Mouse (Mus musculus) heart, embryonic 11.5 days (tissue): ENCODE data around the gene Hexdc. TPM values are rescaled to one million over a fixed set of nuclear protein-coding genes. Genes with fewer than 3 reads are reported as not detected.
A peak's percentile ranks its signal among the peaks of the same experiment; 100 is the strongest.

Experiments used
- ATAC-seq: fragments of 200-750 bp; cut with Nextera tagmentation; replicated peaks from 2 replicates; pipeline ENCODE4 v1.8.0; 2017; ENCODE audit warnings: moderate library complexity; ENCODE audit not compliant: insufficient number of reproducible peaks, low FRiP score, low TSS enrichment
- H3K27ac ChIP-seq: fragments of 300-500 bp; sonication (generic); 2 replicates; pipeline ENCODE4 v1.5.1; 2014; ENCODE audit warnings: mild to moderate bottlenecking, low read depth, low read length
- H3K27me3 ChIP-seq: fragments of 300-500 bp; sonication (generic); 2 replicates; pipeline ENCODE4 v1.6.1; 2014; ENCODE audit warnings: mild to moderate bottlenecking, low read length, mixed read lengths; ENCODE audit not compliant: control insufficient read depth, insufficient read depth
- H3K36me3 ChIP-seq: fragments of 300-500 bp; sonication (generic); 2 replicates; pipeline ENCODE4 v1.6.1; 2014; ENCODE audit warnings: mild to moderate bottlenecking, low read length, moderate library complexity, mixed read lengths; ENCODE audit not compliant: control insufficient read depth, insufficient read depth
- H3K4me1 ChIP-seq: fragments of 300-500 bp; sonication (generic); 2 replicates; pipeline ENCODE4 v1.6.1; 2014; ENCODE audit warnings: low read length; ENCODE audit not compliant: control insufficient read depth, insufficient read depth
- H3K4me2 ChIP-seq: fragments of 300-500 bp; sonication (generic); 2 replicates; pipeline ENCODE4 v1.6.1; 2014; ENCODE audit warnings: mild to moderate bottlenecking, moderate library complexity
- H3K4me3 ChIP-seq: fragments of 300-500 bp; sonication (generic); 2 replicates; pipeline ENCODE4 v1.5.1; 2014; ENCODE audit warnings: low read depth, low read length
- H3K9ac ChIP-seq: fragments of 300-500 bp; sonication (generic); 2 replicates; pipeline ENCODE4 v1.6.1; 2014; ENCODE audit warnings: mild to moderate bottlenecking, low read depth, low read length, moderate library complexity
- H3K9me3 ChIP-seq: fragments of 300-500 bp; sonication (generic); replicated peaks from 2 replicates; pipeline ENCODE4 v1.6.1; 2016; ENCODE audit warnings: low read length; ENCODE audit not compliant: control insufficient read depth
- WGBS: fragments of 180-500 bp; shearing (Covaris S2); extraction: QIAGEN DNeasy Blood & Tissue Kit; methylation state at CpG from one replicate; pipeline ENCODE4 v1.1.7; 2014; ENCODE audit not compliant: insufficient replicate concordance; 5-methylcytosine and 5-hydroxymethylcytosine counted together
- polyA plus RNA-seq: library from polyadenylated mRNA; unstranded; fragments of >200 nt; fragmentation: Nextera tagmentation; extraction: Ambion mirVana; gene quantifications from 2 replicates; pipeline ENCODE4 v1.2.1, GENCODE M21; 2014

The Hexdc gene
- polyA plus RNA-seq, 1 experiment from 2014 or later = 6.2 TPM

- Histone ChIP-seq H3K27ac (no peak overlapping the region), H3K4me3 (no peak overlapping the region), H3K4me2 (no peak overlapping the region), H3K9me3 (no peaks in the 10 kb centered on the region), H3K9ac (no peak overlapping the region), H3K4me1 (no peaks in the 10 kb centered on the region), H3K36me3 (no peaks in the 10 kb centered on the region), H3K27me3 (no peaks in the 10 kb centered on the region)
- ATAC-seq = 0 out of 2 replicates have a peak, but pooled peaks have one; percentile 18
- WGBS = 49% methylated on average over 12 of the region's 12 CpGs
Observed at GRCm38 (mm10) chr11:121176285-121177270, 27.7 kb upstream of the Hexdc start.

GRCm38 (mm10) chr11:121189681-121190080 is 14.6 kb upstream of the Hexdc start:
- WGBS = 82% methylated on average over 3 of the region's 3 CpGs

DNA sequence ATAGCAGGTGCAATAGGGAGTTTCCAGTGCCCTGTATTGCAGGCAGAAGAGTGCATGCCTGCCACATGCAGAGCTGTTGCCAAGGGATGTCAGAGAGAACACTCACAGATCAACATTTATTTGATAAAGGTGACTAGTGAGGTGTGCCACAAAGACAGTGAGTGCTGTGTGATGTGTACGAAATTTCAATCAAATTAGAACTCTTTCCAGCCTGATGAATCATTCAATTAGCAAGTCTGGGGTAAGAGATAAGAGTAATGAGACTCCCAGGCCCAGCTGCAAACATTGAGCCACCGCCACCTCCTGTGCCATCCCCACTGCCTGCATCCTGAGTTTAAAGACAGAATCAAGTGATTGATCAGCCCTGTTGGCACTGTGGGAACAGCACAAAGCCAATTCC is 11.5 kb upstream of the Hexdc start:
- 62% methylated on average over 2 of the region's 2 CpGs for WGBS
- H3K9ac ChIP-seq = no peak overlapping the region
- no peak for ATAC-seq

More at GRCm38 (mm10) chr11:121189681-121190080, 14.6 kb upstream of the Hexdc start:
- no peak for ATAC-seq
- H3K4me2 ChIP-seq = no peak overlapping the region
- H3K4me3 ChIP-seq = no peak overlapping the region
- peaks cover 3% of the 10 kb centered on the region; the same call in 1 of the 2 replicates for H3K36me3 ChIP-seq
- H3K9ac ChIP-seq = no peak overlapping the region
- no peaks in the 10 kb centered on the region for H3K9me3 ChIP-seq
- no peaks in the 10 kb centered on the region for H3K4me1 ChIP-seq
- H3K27ac ChIP-seq = no peak overlapping the region
- H3K27me3 ChIP-seq = no peaks in the 10 kb centered on the region

DNA sequence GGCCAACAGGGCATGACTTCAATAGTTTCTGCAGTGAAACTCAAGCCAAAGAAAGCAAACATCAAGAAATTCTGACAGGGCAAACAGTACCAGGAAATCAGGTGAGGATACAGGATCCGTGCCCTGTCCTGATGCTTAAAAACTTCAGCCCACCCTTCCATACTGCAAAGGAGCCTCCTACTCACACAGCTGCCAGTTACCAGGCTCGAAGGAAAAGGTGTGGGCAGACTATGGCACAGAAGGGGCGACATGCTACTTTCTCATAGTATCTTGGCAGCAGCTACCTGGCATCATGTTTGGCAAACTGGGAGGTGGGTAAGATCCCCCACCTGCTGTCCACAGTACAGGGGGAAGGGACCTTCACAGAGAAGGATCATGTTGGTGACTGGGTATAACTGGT is 10.8 kb upstream of the Hexdc start:
- no peak for ATAC-seq
- H3K36me3 ChIP-seq = no peaks in the 10 kb centered on the region
- H3K27ac ChIP-seq = no peak overlapping the region
- H3K4me3 ChIP-seq = no peak overlapping the region
- no peaks in the 10 kb centered on the region for H3K4me1 ChIP-seq
- H3K9me3 ChIP-seq = no peaks in the 10 kb centered on the region
- no peak overlapping the region for H3K4me2 ChIP-seq
- no peaks in the 10 kb centered on the region for H3K27me3 ChIP-seq
- H3K9ac ChIP-seq = no peak overlapping the region
- 67% methylated on average over 3 of the region's 3 CpGs for WGBS

More for the DNA sequence above, 11.5 kb upstream of the Hexdc start:
- H3K9me3 ChIP-seq = no peaks in the 10 kb centered on the region
- no peak overlapping the region for H3K27ac ChIP-seq
- no peaks in the 10 kb centered on the region for H3K36me3 ChIP-seq
- H3K4me2 ChIP-seq = no peak overlapping the region
- no peaks in the 10 kb centered on the region for H3K4me1 ChIP-seq
- H3K4me3 ChIP-seq = no peak overlapping the region
- no peaks in the 10 kb centered on the region for H3K27me3 ChIP-seq

- H3K36me3 ChIP-seq = no peaks in the 10 kb centered on the region
- H3K9ac ChIP-seq = no peak overlapping the region
- no peak for ATAC-seq
- H3K9me3 ChIP-seq = no peaks in the 10 kb centered on the region
- no peak overlapping the region for H3K27ac ChIP-seq
- H3K27me3 ChIP-seq = no peaks in the 10 kb centered on the region
- H3K4me2 ChIP-seq = no peak overlapping the region
- H3K4me3 ChIP-seq = no peak overlapping the region
- 38% methylated on average over 2 of the region's 2 CpGs for WGBS
- peaks cover 1% of the 10 kb centered on the region for H3K4me1 ChIP-seq
Observed at GRCm38 (mm10) chr11:121198622-121199021, 5.6 kb upstream of the Hexdc start.

- H3K9me3 ChIP-seq = no peaks in the 10 kb centered on the region
- 78% methylated on average over 4 of the region's 4 CpGs for WGBS
- no peak overlapping the region for H3K4me3 ChIP-seq
- H3K9ac ChIP-seq = no peak overlapping the region
- no peak overlapping the region for H3K27ac ChIP-seq
- ATAC-seq = no peak
- H3K4me1 ChIP-seq = peaks cover 5% of the 10 kb centered on the region
- H3K27me3 ChIP-seq = no peaks in the 10 kb centered on the region
- no peak overlapping the region for H3K4me2 ChIP-seq
- no peaks in the 10 kb centered on the region for H3K36me3 ChIP-seq
Observed at GRCm38 (mm10) chr11:121199851-121200250, 4.4 kb upstream of the Hexdc start.

DNA sequence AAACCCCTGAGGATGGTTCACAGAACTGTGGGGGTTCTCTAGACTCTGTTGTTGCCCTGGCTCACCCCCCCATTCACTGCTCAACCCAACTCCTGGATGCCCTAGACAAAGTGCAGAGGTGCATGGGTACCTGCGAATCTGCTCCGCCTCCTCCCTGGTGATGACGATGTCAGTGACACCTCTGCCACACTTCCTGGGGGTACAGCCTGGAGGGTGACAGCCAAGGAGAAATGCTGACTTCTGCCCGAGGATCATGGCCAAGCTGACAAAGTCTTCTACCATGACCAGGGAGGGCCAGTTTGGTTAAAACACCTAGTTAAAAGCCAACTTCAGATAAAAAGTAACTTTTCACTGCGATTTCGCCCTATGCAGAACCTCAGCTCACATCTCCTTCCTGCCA is 3.5 kb upstream of the Hexdc start:
- H3K4me2 ChIP-seq = no peak overlapping the region
- H3K27ac ChIP-seq = no peak overlapping the region
- no peak overlapping the region for H3K9ac ChIP-seq
- no peak overlapping the region for H3K4me3 ChIP-seq
- ATAC-seq = no peak
- H3K27me3 ChIP-seq = no peaks in the 10 kb centered on the region
- WGBS = 81% methylated on average over 6 of the region's 6 CpGs
- H3K4me1 ChIP-seq = peaks cover 5% of the 10 kb centered on the region
- no peaks in the 10 kb centered on the region for H3K36me3 ChIP-seq
- H3K9me3 ChIP-seq = no peaks in the 10 kb centered on the region

DNA sequence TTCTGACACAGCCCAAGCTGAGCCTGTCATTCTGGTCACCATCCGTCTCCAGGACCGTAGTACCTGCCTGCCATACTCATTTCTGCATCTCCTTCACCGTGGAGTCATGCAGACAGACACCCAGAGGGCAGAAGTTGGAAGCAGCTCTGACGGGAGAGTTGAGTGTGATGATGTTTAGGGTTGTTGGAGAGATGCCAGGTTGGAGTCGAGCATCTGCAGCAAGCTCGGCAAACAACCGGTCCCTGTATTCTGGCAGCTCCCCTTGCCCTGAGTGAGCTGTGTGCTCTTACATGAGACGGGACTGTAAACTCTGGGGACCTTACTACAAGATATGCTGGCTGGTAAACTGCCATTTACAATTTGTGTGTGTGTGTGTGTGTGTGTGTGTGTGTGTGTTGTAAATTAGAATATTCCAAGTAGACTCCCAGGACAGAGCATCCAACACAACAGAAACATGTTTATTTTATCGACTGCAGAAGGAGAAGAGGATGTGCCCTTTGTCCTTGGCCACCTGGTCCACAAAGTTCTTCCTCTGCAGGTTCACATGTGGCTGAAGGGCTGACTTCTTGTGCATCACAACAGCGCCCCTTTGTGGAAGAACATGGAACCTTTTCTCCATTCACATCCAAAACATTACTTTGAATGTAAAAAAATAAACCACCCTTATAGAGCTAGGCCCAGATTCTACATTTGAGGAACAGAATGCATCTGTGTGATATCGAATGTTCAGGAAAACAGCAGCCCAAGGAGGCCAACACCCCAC is 2.6 kb upstream of the Hexdc start:
- Histone ChIP-seq H3K4me3 (no peak overlapping the region), H3K27me3 (no peaks in the 10 kb centered on the region), H3K9me3 (no peaks in the 10 kb centered on the region), H3K27ac (no peak overlapping the region), H3K9ac (no peak overlapping the region), H3K36me3 (no peaks in the 10 kb centered on the region), H3K4me1 (peaks cover 5% of the 10 kb centered on the region), H3K4me2 (no peak overlapping the region)
- WGBS = 56% methylated on average over 11 of the region's 11 CpGs
- no peak for ATAC-seq
